Mouse (Mus musculus): ENCODE data around the gene Hnrnpab.

DNA sequence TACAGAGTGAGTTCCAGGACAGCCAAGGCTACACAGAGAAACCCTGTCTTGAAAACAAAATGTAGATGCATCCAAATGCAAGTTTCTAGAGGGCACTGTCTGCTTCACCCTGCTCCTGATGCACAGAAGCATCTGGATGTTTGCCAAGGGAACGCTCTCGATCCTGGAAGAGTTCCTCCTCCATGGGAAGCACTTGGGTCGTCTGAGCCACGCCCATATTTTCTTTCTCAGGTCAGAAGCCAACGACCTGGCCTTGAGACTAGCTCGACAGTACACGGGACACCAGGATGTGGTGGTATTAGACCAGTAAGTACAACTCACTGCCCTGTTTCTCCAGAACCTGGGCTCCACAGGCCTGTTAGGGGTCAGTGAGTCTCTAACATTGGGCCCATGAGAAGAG is 15.5 kb downstream of the Hnrnpab start:
- TF ChIP-seq TBP (conservative IDR thresholded peaks at IDR 0.05; ENCODE audit: low read depth, low read length) (no peak), RAD21 (IDR thresholded peaks at IDR 0.05; ENCODE audit: low read depth, low read length) (no peak), ZNF384 (IDR thresholded peaks at IDR 0.05; ENCODE audit: low read depth, low read length) (no peak)
